Mouse (Mus musculus) right cerebral cortex, postnatal 10 days (tissue): ENCODE results near the gene Acpp.
A peak's percentile ranks its signal among the peaks of the same experiment; 100 is the strongest.

Source experiments
- DNase-seq, 2 experiments: peaks; one replicate each; pipeline ENCODE4 v3.0.0; 2021; ENCODE audit warnings: low spot score in 2 of 2

Acpp gene

DNA sequence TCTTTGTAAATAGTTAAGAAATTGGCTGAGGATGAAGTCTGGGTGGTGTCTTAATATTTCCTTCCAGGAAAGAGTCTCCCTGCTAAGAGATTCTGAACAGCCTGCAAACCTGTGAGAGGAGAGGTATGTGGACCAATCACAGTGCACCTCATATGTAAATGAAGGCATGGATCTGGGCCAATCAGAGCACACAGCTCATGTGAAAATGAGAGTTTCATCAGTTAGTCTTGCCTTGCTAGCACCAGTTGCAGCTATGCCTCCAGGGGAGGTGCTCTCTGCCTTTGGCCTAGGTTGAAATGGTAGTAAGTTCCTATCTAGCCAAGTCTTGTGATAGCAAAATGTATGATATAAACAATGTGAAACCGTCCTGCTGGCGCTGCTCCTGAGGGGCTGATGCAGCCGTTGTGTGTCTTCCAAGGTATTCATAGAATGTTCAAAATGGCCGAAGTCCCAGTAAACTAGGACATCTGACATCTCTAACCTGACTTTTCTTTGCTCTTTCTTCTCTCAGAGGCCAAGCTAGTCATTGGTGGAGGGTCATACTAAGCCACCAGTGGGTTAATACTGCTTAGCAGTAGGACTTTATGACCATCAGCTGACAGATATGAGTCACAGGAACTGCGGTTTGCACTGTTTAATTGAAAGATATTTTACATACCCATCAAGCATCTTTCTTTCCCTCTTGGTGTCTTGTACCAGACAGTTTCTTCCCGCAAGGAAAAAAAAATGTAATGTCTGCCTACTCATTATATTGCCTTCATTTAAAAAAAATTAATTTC lies 32.0 kb downstream of the Acpp start:
- DNase-seq = no peak

DNA sequence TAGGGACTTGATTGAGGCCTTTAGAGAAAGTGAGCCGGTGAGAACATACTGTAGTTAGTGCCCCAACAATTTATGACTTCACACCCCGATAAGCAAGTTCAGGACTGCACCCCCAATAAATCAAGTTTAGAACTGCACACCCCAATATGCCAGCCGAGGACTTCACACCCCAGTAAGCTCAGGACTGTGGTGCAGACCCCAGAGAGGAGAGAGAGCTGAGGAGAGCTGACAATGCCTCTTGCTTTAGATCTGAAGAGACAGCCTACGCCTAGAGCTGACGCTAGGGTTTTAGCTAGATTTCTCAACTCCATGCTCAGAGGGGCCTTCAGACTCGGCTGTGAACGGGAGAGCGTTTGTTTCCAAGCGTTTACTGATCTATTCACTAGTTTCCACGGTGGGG lies 32.7 kb downstream of the Acpp start:
- no peak for DNase-seq

DNA sequence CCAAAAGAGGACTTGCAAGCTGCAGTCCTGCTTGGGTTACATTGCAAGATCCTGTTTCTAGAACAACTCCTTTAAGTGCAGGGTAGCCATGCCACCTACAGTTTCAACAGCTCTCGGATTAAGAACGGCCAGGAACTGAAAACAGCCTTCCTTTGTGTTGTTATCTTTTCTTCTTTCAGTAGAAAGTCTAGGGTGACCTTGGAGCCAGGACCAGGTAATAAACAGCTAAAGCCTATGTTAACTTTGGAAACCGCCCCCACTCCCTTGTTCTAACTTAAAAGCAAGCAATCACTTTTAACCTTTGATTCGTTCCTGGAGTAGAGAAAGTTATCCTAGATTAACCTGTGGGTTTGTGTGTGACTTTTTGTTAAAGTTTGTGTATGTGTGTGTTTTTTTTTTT lies 33.2 kb downstream of the Acpp start:
- no peak for DNase-seq

DNA sequence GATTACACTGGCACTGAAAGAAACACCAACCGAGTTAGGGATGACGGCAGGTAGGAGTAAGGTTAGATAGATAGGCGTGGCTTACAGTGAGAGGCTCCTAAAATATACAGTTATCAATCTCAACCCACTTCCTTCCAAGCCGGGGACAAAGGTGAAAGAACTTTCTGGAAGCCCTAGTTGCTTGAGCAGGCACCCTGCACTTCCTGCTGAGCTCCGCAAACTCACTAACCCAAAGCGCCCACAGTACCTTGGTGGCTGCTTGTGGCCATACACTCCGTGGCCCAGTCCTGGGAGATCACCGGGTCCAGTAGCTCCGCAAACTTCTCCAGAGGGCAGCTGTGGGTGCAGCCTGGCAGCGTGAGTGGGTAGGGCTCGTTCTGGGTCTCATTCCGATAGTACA lies 37.0 kb downstream of the Acpp start:
- DNase-seq = no peak

GRCm38 (mm10) chr9:104297041-104297440 lies 40.5 kb downstream of the Acpp start:
- no peak for DNase-seq

DNA sequence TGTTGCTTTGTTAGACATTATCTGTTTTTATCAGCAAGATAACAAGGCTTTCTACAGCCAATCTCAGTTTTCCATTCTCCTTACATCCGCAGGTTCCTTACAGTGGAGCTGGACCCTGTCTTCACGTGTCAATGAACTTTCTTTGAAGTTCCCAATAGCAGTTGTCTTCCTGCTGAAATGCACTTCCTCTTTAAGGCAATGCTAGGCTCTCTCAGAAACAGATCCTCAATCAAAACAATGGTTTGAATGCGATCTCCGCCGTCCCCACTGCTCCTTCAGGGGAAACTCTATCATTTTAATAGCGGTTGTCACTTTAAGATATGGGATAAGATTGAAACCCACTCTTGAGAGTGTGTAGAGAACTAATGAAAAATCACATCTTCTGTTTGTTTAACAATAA lies 52.6 kb downstream of the Acpp start:
- DNase-seq = no peak

DNA sequence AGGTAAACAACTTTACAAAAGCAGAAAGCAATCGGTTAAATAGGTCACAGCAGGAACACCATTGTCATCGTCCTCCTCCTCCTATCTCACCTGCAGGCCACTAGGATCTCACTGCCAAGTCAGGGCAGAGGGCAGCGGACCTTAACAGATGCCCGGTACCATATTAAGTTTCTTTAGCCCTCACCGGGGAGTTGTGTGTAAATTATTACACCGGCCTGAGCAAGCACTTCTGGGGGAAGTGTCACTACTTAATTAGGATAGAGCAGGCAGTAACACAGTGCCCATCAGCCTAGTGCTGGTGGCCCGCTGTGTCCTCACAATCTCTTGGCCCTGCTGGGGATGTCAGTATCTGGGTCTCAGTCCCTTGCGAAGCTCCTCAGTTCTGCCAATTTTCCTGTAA lies 55.0 kb downstream of the Acpp start:
- no peak for DNase-seq

GRCm38 (mm10) chr9:104281737-104282136 lies 55.8 kb downstream of the Acpp start:
- no peak for DNase-seq

GRCm38 (mm10) chr9:104280725-104281495 lies 56.6 kb downstream of the Acpp start:
- no peak for DNase-seq

DNA sequence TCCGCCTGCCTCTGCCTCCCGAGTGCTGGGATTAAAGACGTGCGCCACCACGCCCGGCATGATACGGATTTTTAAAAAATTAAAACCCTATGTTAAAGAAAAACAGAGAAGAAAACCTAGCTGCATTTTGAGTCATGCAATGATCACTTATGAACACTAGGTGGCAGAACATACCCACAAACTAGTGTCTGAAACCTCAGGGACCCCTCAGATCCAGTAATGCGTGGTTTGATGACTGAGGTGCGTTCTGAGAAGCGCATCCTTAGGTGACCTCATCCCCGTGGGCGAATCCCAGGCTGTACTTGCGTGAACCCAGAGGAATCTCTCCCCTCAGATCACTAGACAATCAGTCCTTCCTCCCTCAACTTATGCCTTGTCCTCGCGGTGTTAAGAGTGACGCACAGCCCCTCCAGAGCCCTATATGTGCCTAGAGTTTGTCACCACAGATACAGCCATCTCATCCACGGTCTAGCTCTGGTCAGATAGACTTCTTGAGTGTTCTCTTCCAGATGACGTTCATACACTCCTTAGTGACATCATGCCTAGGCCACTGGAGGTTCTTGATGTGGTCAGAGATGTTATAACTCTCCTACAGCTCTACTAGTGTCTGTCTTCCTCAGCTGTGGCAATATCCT lies 59.9 kb downstream of the Acpp start:
- DNase-seq = peak; percentile 68

GRCm38 (mm10) chr9:104275084-104275785 lies 62.3 kb downstream of the Acpp start:
- DNase-seq = peak in 1 of 2 experiments; percentile 15

GRCm38 (mm10) chr9:104272057-104272456 lies 65.5 kb downstream of the Acpp start:
- no peak for DNase-seq

DNA sequence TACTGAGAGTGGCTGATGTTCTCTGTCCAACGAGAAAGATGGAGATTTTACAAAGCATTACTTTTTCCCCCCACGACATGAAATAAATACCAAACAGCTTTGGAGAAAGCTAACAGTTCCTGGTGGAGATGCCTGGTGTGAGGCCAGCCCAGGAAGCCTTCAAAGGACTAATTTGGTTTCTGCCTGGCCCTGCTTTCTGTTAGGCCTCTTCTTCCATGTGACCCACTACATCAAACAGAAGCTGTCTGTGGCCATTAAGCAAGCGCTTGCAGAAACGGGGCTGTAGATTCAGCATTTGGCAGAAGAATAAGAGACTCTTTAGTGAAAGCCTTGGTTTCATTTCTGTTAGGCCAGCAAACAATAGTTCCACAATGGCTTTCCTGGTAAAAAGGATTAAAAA lies 65.9 kb downstream of the Acpp start:
- DNase-seq = peak in 1 of 2 experiments; percentile 43

DNA sequence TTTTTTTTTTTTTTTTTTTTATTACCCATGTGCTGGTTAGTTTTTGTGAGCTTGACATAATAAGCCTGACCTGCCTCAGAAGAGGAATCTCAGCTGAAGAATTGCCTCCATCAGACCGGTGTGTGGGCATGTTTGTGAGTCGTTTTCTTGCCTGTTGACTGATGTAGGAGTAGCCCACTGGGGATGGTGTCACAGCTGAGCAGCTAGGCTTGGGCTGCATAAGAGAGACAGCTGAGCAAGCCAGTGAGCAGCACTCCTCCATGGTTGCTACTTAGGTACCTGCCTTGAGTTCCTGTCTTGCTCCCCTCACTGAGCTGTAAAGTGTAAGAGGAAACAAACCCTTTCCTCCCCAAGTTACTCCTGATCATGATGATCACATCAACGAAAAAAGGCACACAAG lies 67.6 kb downstream of the Acpp start:
- DNase-seq = no peak

DNA sequence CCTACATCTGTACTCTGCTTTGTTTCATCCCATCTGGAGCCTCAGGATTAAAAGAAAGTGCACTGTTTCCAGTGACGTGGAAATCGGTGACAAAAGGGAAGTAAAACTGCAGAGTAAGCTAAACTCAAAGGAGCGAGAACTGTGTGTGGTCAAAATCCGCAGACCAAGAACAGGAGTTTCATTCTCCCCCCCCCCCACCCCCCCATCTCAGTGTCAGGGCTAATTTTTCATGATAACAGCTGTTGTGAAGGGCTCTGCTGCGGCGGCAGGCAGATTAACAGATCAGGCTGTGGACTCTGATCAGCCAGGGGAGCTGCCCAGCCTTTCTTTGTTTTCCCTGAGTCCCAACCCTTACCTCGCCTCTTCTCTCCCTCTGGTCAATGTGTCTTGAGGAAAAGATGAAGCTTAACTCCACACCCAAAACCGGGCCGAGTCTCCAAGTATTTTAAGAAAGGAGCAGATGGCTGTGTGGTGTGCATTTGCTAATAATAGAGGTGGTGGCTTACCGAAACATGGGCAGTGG lies 68.1 kb downstream of the Acpp start:
- DNase-seq = peak; percentile 42 to 56

GRCm38 (mm10) chr9:104264567-104264966 lies 73.0 kb downstream of the Acpp start:
- no peak for DNase-seq

DNA sequence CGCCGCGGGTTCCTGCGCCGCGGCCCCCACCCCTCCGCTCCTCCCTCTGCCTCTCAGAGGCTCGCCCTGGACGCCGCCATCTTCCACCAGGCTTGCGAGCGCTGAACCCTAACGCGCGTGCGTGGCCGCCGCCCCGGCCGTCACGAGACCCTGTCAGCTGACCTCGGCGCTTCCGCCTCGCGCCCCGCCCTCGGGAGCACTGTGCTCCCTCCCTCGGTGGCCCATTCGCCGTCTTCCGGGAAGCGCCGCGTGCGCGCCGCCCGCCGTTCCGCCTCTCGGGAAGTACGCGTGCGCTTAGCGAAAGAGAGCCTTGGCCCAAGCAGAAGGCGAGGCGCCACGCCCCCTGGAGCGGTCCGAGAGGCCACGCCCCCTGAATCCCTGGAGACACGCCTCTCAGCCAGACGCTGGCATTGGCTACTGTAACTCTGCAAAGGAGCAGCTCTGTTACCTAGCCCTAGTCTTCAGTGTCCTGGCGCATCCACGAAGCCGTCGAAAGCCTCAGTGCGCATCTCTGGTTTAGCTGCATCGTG lies 74.7 kb downstream of the Acpp start, which contains the start of gene Dnajc13:
TSS of gene Dnajc13 (minus strand) at position 108 of the 530 bp plus-strand sequence.
- DNase-seq = peak; percentile 98 to 99

DNA sequence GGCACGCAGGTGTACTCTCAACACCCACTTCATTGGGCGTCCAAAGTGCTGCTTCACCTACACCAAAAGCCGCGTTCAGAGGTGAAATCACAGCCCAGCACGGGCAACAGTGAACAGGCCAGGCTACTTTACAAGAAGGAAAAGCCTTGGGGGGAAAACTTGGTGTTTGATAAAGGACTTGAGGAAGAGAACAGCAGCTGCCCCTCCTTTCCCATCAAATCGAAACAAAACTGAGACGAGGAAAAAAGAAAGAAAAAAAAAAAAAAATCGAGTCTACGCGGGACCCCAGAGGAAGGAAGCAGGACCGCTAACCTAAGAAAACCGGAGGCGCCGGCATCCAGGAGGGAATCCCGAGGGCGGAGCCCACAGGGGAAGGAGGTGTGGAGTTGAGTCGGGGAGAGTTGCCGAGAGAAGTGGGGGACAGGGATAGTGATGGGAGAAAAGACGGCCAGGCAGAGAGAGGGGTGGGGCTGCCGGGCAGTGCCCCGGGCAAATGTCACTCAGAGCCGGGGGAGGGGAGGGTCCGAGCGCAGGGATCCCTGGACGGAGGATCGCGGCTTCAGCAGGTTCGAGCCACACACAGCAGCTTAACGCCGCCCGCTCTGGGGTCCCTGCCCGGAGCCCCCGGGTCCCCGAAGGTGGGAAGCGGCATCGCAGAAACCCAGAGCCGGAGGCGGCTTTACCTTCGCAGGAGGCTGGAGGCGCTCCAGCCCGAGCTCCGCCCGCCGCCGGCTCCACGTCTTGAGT lies 75.4 kb downstream of the Acpp start:
- DNase-seq = peak in 1 of 2 experiments; percentile 59

GRCm38 (mm10) chr9:104260306-104260705 lies 77.2 kb downstream of the Acpp start:
- no peak for DNase-seq

DNA sequence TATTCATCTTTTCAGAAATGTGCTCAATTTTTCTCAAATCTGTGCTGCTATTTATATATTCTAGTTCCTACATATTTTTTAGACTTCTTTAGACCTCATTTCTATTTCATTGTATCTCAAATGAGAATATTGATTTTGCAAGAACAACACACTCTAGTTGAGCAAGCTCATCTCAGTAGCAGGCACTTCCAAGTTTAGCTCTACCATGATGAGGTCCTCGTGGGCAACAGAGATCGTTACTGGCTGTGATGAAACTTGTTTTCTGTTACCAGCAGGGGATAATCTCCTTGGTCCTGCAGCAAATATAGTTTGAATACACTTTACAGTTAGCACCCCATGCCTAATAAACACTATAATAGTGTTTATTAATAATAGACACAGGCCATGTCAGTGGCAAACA lies 81.5 kb downstream of the Acpp start:
- DNase-seq = no peak
